Mouse (Mus musculus): Measurements from ENCODE around the gene Klhdc7b.

DNA sequence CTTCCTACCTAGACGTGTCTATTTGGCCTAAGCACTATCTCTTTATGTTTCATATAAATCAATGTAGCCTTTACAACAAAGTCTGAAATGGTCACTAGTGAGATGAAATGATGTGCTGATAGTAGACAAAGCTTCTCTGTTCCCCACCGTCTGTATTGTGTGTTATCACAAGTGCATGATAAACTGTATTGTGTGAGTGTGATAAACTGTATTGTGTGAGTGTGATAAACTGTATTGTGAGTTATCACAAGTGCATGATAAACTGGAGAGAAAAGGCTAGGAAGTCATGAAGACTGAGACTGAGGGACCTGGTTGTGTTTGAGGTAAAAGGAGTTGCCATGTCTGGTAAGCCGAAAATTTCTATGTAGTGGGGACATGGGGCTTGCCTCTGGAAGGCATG, 25.9 kb upstream of the Klhdc7b start:
- TF ChIP-seq CTCF (IDR thresholded peaks at IDR 0.05; ENCODE audit: extremely low read depth, insufficient read depth, insufficient read length, insufficient replicate concordance), result no peak
- no peak for TF ChIP-seq POLR2A (IDR thresholded peaks at IDR 0.05; ENCODE audit: low read depth, low read length)

Data from spleen, adult 2 months (tissue).